ENCODE assay signal across 24 mouse cellular contexts in the genomic region with DNA sequence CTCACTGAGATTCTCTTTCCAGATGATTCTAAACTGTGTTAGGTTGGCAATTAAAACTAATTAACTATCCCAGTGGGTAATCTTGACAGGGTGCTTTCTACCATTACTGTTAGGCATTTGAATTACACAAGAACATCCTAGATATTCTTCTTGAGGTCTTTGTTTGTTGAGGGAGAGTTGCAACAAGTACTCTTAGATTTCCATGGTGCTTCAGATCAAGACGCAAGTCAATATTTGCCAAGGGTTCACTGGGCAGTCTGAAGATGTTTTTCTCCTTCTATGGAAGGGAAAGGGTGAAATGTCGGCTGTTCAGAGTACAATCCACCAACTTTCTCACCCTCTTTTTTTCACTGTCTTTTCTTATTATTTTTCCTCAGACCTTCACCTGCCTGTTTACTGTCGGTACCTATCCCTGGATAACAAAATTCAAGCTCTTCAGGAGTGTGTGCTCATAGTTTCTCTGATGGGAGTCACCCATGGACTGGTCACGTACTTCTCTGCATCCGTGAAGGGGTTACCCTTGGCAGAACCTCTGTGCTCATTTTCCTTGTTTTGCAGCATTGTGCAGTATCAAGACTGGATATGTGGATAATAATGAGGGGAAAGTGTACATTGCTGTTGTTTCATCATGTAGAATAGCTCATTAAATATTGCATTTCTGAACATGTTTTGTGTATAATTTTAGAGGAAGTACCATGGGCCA. TPM values are rescaled to one million over a fixed set of nuclear protein-coding genes. Genes with fewer than 3 reads are reported as not detected.
A peak's percentile ranks its signal among the peaks of the same experiment; 100 is the strongest.
DNase-seq lines count a peak whose midpoint lies in the region; ATAC-seq lines count a peak whose summit lies in the region.
"Had no signal": no experiment of that assay in that cellular context is flagged by ENCODE, and none has a peak within 500 bp of the region (broad histone marks: within the 10 kb centered on the region; RNA-seq: fewer than 3 reads in every experiment).

No protein-coding gene starts in this region.

- no peaks in the 10 kb centered on the region for H3K27me3 ChIP-seq in lung, embryonic 16.5 days (ENCODE audit: control insufficient read depth, insufficient read depth, low read depth, low read length)
- H3K27me3 ChIP-seq: embryonic facial prominence, embryonic 13.5 days; embryonic facial prominence, embryonic 15.5 days; forebrain, embryonic 12.5 days had no signal

- H3K9me3 ChIP-seq in lung, embryonic 16.5 days (ENCODE audit: control insufficient read depth, low read length): no peaks in the 10 kb centered on the region
- H3K9me3 ChIP-seq: embryonic facial prominence, embryonic 13.5 days; embryonic facial prominence, embryonic 15.5 days; forebrain, embryonic 10.5 days; forebrain, embryonic 12.5 days had no signal

- no peak overlapping the region for H3K4me2 ChIP-seq in lung, embryonic 16.5 days (ENCODE audit: low read depth, low read length)
- H3K4me2 ChIP-seq: embryonic facial prominence, embryonic 13.5 days; embryonic facial prominence, embryonic 15.5 days; forebrain, embryonic 12.5 days had no signal

- H3K36me3 ChIP-seq in lung, embryonic 16.5 days (ENCODE audit: control insufficient read depth, insufficient read depth, low read length): no peaks in the 10 kb centered on the region
- H3K36me3 ChIP-seq: embryonic facial prominence, embryonic 13.5 days; embryonic facial prominence, embryonic 15.5 days; forebrain, embryonic 10.5 days; forebrain, embryonic 12.5 days had no signal

- no peak overlapping the region for H3K4me3 ChIP-seq in lung, embryonic 16.5 days (ENCODE audit: low read length)
- H3K4me3 ChIP-seq: embryonic facial prominence, embryonic 13.5 days; embryonic facial prominence, embryonic 15.5 days; erythroblast, embryonic 14.5 days; forebrain, embryonic 10.5 days; forebrain, embryonic 12.5 days had no signal

- WGBS in lung, embryonic 16.5 days: 55% methylated on average over 5 of the region's 5 CpGs

- DNase-seq in lung, postnatal 14 days: no peak
- DNase-seq in lung, postnatal 25 days (ENCODE audit: low spot score): peak; percentile 36
- DNase-seq in lung, postnatal 4 days: no peak
- DNase-seq: adrenal gland, adult 2 months; adrenal gland, postnatal 10 days; adrenal gland, postnatal 25 days; cerebellum, adult 11 months; cerebellum, adult 18-20 months; cerebellum, adult 8-10 months; cerebellum, adult 9-11 months; cerebellum, postnatal 14 days; cerebellum, postnatal 36 days; embryo, embryonic 11 days had no signal

- ATAC-seq in lung, embryonic 16.5 days (ENCODE audit: low read depth): 0 out of 2 replicates have a peak, but pooled peaks have one; percentile 36
- ATAC-seq: forebrain, embryonic 14.5 days; forebrain, embryonic 16.5 days had no signal

- H3K9ac ChIP-seq in lung, embryonic 16.5 days (ENCODE audit: low read length): no peak overlapping the region
- H3K9ac ChIP-seq: embryonic facial prominence, embryonic 13.5 days; embryonic facial prominence, embryonic 15.5 days; forebrain, embryonic 12.5 days had no signal

- H3K27ac ChIP-seq in lung, embryonic 16.5 days (ENCODE audit: low read length): no peak overlapping the region
- H3K27ac ChIP-seq: embryonic facial prominence, embryonic 13.5 days; embryonic facial prominence, embryonic 15.5 days; forebrain, embryonic 10.5 days; forebrain, embryonic 12.5 days had no signal

- H3K4me1 ChIP-seq in lung, embryonic 16.5 days (replicated peaks; ENCODE audit: control insufficient read depth, insufficient read depth, low read length): no peaks in the 10 kb centered on the region
- H3K4me1 ChIP-seq: embryonic facial prominence, embryonic 13.5 days; embryonic facial prominence, embryonic 15.5 days; forebrain, embryonic 10.5 days; forebrain, embryonic 12.5 days had no signal

RNA-seq across cellular contexts. Expression of gene Cst9, which starts 3.3 kb away (rescaled TPM):
- polyA plus RNA-seq in lung, embryonic 16.5 days (2015; fragmentation: Nextera tagmentation; extraction: Ambion mirVana): 0.24 TPM in 1 of 2 replicates, not detected in the other
- polyA plus RNA-seq: adrenal gland, adult 2 months; brain, embryonic 14.5 days; embryonic facial prominence, embryonic 11.5 days; embryonic facial prominence, embryonic 13.5 days; embryonic facial prominence, embryonic 15.5 days; erythroblast, embryonic 14.5 days; forebrain, embryonic 10.5 days; forebrain, embryonic 12.5 days; forebrain, embryonic 14.5 days; forebrain, embryonic 16.5 days had no signal

RNA-seq across cellular contexts. Expression of gene Cst13, which starts 18.3 kb away (rescaled TPM):
- not detected in 2 replicates for polyA plus RNA-seq in lung, embryonic 16.5 days (2015; fragmentation: Nextera tagmentation; extraction: Ambion mirVana)
- polyA plus RNA-seq: adrenal gland, adult 2 months; brain, embryonic 14.5 days; C2C12; embryonic facial prominence, embryonic 11.5 days; embryonic facial prominence, embryonic 13.5 days; embryonic facial prominence, embryonic 15.5 days; erythroblast, embryonic 14.5 days; forebrain, embryonic 10.5 days; forebrain, embryonic 12.5 days; forebrain, embryonic 14.5 days; forebrain, embryonic 16.5 days had no signal

RNA-seq across cellular contexts. Expression of gene 9230104L09Rik, which starts 26.6 kb away (rescaled TPM):
- polyA plus RNA-seq in lung, embryonic 16.5 days (2015; fragmentation: Nextera tagmentation; extraction: Ambion mirVana): not detected in 2 replicates
- polyA plus RNA-seq: adrenal gland, adult 2 months; brain, embryonic 14.5 days; C2C12; embryonic facial prominence, embryonic 11.5 days; embryonic facial prominence, embryonic 13.5 days; embryonic facial prominence, embryonic 15.5 days; erythroblast, embryonic 14.5 days; forebrain, embryonic 10.5 days; forebrain, embryonic 12.5 days; forebrain, embryonic 14.5 days; forebrain, embryonic 16.5 days had no signal

RNA-seq across cellular contexts. Expression of gene Cst3, which starts 37.3 kb away (rescaled TPM):
- 551 and 603 TPM in 2 replicates for polyA plus RNA-seq in lung, embryonic 16.5 days (2015; fragmentation: Nextera tagmentation; extraction: Ambion mirVana)

RNA-seq across cellular contexts. Expression of gene Cst8, which starts 39.6 kb away (rescaled TPM):
- not detected in 2 replicates for polyA plus RNA-seq in lung, embryonic 16.5 days (2015; fragmentation: Nextera tagmentation; extraction: Ambion mirVana)
- polyA plus RNA-seq: brain, embryonic 14.5 days; C2C12; embryonic facial prominence, embryonic 11.5 days; embryonic facial prominence, embryonic 15.5 days; erythroblast, embryonic 14.5 days; forebrain, embryonic 10.5 days; forebrain, embryonic 12.5 days; forebrain, embryonic 14.5 days; forebrain, embryonic 16.5 days had no signal
